Mouse (Mus musculus): ENCODE measurements at regions not wholly inside any gene's neighbourhood (a gene's known extent, or its start where the extent isn't known, plus 50 kb on each side); places are given as distances from the start of the nearest gene placed in this dataset.
"Not testable (repeated sequence)": the region's sequence is repeated elsewhere in the genome, so short reads cannot be mapped to it uniquely, and the experiment has no call there.

- intact Hi-C loops (cut with DNase I), result no loop called here
These were observed 55.3 kb downstream of the Actbl2 start for GRCm38 (mm10) chr13:111309848-111310692.

- intact Hi-C loops (cut with DNase I), result no loop called here
These were observed 55.9 kb downstream of the Actbl2 start for GRCm38 (mm10) chr13:111310693-111311045.

- intact Hi-C loops (cut with DNase I), result not testable (repeated sequence)
These were observed 58.7 kb downstream of the Actbl2 start for GRCm38 (mm10) chr13:111313506-111313905.

GRCm38 (mm10) chr13:111317876-111318275 is 63.1 kb downstream of the Actbl2 start:
- intact Hi-C loops (cut with DNase I), result not testable (repeated sequence)

GRCm38 (mm10) chr13:111323206-111323605 is 68.4 kb downstream of the Actbl2 start:
- intact Hi-C loops (cut with DNase I), result no loop called here

GRCm38 (mm10) chr13:111326096-111326665 is 71.4 kb downstream of the Actbl2 start:
- intact Hi-C loops (cut with DNase I), result no loop called here

- intact Hi-C loops (cut with DNase I), result no loop called here
These were observed 78.2 kb downstream of the Actbl2 start for GRCm38 (mm10) chr13:111333035-111333434.

GRCm38 (mm10) chr13:111333851-111334250 is 79.0 kb downstream of the Actbl2 start:
- intact Hi-C loops (cut with DNase I), result no loop called here

- intact Hi-C loops (cut with DNase I), result loop anchor here (5.0 kb wide), 1 partner anchor 78 kb away; no protein-coding TSS in a partner anchor
These were observed 79.6 kb downstream of the Actbl2 start for GRCm38 (mm10) chr13:111334258-111335052.

- intact Hi-C loops (cut with DNase I), result no loop called here
These were observed 90.2 kb downstream of the Actbl2 start for GRCm38 (mm10) chr13:111344981-111345380.

GRCm38 (mm10) chr13:111345486-111346440 is 91.0 kb downstream of the Actbl2 start:
- intact Hi-C loops (cut with DNase I), result no loop called here

- intact Hi-C loops (cut with DNase I), result no loop called here
These were observed 102.0 kb downstream of the Actbl2 start for GRCm38 (mm10) chr13:111356520-111357456.

GRCm38 (mm10) chr13:111361456-111361855 is 106.6 kb downstream of the Actbl2 start:
- intact Hi-C loops (cut with DNase I), result no loop called here

- intact Hi-C loops (cut with DNase I), result no loop called here
These were observed 108.4 kb downstream of the Actbl2 start for GRCm38 (mm10) chr13:111363176-111363739.

- intact Hi-C loops (cut with DNase I), result no loop called here
These were observed 112.1 kb downstream of the Actbl2 start for GRCm38 (mm10) chr13:111366871-111367270.

- intact Hi-C loops (cut with DNase I), result no loop called here
These were observed 112.8 kb downstream of the Actbl2 start for GRCm38 (mm10) chr13:111367620-111368019.

GRCm38 (mm10) chr13:111369916-111370315 is 115.1 kb downstream of the Actbl2 start:
- intact Hi-C loops (cut with DNase I), result no loop called here

GRCm38 (mm10) chr13:111373281-111373680 is 116.6 kb downstream of the Gpbp1 start:
- intact Hi-C loops (cut with DNase I), result no loop called here

GRCm38 (mm10) chr13:111373801-111374200 is 116.1 kb downstream of the Gpbp1 start:
- intact Hi-C loops (cut with DNase I), result no loop called here
